Mouse (Mus musculus) erythroblast, embryonic 14.5 days (primary cell): ENCODE measurements around the gene Dnmt3l.

Experiments
- GATA1 ChIP-seq: IDR thresholded peaks from 2 replicates; pipeline ENCODE4 v1.6.1; 2012; ENCODE audit warnings: low read length, inconsistent platforms, mixed read lengths
- TAL1 ChIP-seq: IDR thresholded peaks from 3 replicates; pipeline ENCODE4 v1.6.1; 2012; ENCODE audit warnings: low read length, inconsistent platforms, mixed read lengths

- TF ChIP-seq TAL1: peak; percentile 65; the same call in 2 of the 3 replicates
- peak; percentile 50 for TF ChIP-seq GATA1
Measured at GRCm38 (mm10) chr10:78008169-78008568, 33.6 kb upstream of the Dnmt3l start.
